ENCODE assay signal across 8 mouse cellular contexts in the genomic region with DNA sequence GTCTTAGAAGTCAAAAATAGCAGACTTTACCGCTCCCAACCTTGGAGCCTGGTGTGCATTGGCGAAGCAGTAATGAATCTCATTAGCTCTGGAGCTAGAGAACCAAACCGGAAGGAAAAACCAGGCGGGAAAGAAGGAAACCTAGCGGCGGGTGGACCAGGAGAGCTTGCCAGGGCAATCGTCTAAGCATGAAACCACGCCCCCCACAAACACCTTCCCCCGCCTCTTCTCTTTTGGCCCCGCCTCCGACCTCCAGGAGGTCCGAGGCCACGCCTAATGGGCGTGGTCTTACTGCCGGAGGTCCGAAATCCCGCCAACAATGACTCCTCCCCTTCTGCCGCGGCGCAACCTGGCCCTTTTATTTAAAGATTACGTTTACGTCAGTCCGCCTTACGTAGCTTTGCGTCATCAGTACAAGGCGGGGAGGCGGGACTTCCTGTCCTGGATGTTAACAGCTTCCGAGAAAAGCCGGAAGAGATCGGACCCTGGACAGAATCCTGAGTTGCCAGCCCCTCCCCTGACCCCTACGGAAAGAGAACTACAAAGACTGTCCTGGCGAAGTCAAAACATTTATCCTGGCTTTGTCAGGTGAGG. TPM values are rescaled to one million over a fixed set of nuclear protein-coding genes. Genes with fewer than 3 reads are reported as not detected.
A peak's percentile ranks its signal among the peaks of the same experiment; 100 is the strongest.
DNase-seq lines count a peak whose midpoint lies in the region; ATAC-seq lines count a peak whose summit lies in the region.

Gene Tmub2 (plus strand): TSS at position 431 of the 594 bp plus-strand sequence.

- ATAC-seq in intestine, embryonic 14.5 days (replicated peaks; ENCODE audit: low FRiP score, low TSS enrichment, low read depth) = peak; percentile 90

- peak within 1 kb of the TSS; percentile 52 for H3K4me2 ChIP-seq in intestine, embryonic 14.5 days (ENCODE audit: low read length)

- intact Hi-C loops in left cerebral cortex, postnatal 14 days (cut with DNase I) = no loop called here

- H3K27ac ChIP-seq in intestine, embryonic 14.5 days (ENCODE audit: low read depth) = peak within 1 kb of the TSS; percentile 68; the same call in 1 of the 2 replicates

- H3K36me3 ChIP-seq in intestine, embryonic 14.5 days (ENCODE audit: control insufficient read depth, insufficient read depth, low read length) = peaks cover 20% of the 10 kb centered on the region

- peaks cover 11% of the 10 kb centered on the region for H3K4me1 ChIP-seq in intestine, embryonic 14.5 days (replicated peaks; ENCODE audit: control insufficient read depth, insufficient read depth, low read length)

- H3K9ac ChIP-seq in intestine, embryonic 14.5 days (ENCODE audit: low read length) = peak within 1 kb of the TSS; percentile 53

- peak; percentile 89 to 90 for DNase-seq in adrenal gland, adult 18-20 months (ENCODE audit: low spot score in 2 of 2)
- DNase-seq in embryo, embryonic 11 days = peak; percentile 99
- peak; percentile 93 for DNase-seq in gastrocnemius, postnatal 25 days
- DNase-seq in intestine, embryonic 14.5 days (ENCODE audit: low spot score) = peak; percentile 94
- DNase-seq in left cerebral cortex, postnatal 14 days (ENCODE audit: low spot score in 2 of 2) = peak; percentile 97
- peak; percentile 100 for DNase-seq in mesoderm, embryonic 11.5 days (ENCODE audit: low read depth, low spot score)
- peak; percentile 96 to 97 for DNase-seq in right cerebral cortex, postnatal 36 days (ENCODE audit: low spot score in 2 of 2)
- DNase-seq in yolk sac, embryonic 10.5 days (ENCODE audit: low spot score) = peak; percentile 98

- H3K4me3 ChIP-seq in intestine, embryonic 14.5 days (ENCODE audit: low read depth, low read length) = peak within 1 kb of the TSS; percentile 71

- WGBS in intestine, embryonic 14.5 days = 1% methylated on average over 32 of the region's 32 CpGs

- H3K9me3 ChIP-seq in intestine, embryonic 14.5 days (ENCODE audit: control insufficient read depth, low read length) = no peaks in the 10 kb centered on the region

- H3K27me3 ChIP-seq in intestine, embryonic 14.5 days (replicated peaks; ENCODE audit: control insufficient read depth, insufficient read depth, low read length) = no peaks in the 10 kb centered on the region

RNA-seq across cellular contexts. Expression of gene Tmub2, which starts in this region (rescaled TPM):
- total RNA-seq in adrenal gland, adult 18-20 months (2021) = 10 to 100 TPM; 43.3 to 55.3 TPM
- total RNA-seq in gastrocnemius, postnatal 25 days (2021) = 10 to 100 TPM; 11.5 to 14.6 TPM
- 50.5 and 55.5 TPM in 2 replicates for polyA plus RNA-seq in intestine, embryonic 14.5 days (2014; fragmentation: Nextera tagmentation; extraction: Ambion mirVana)
- 10 to 100 TPM; 66.1 to 69.5 TPM for total RNA-seq in left cerebral cortex, postnatal 14 days (2021)

Comparison
In these comparisons a context has a peak if more than half of its experiments do, and no peak if none do; other contexts are left out.
1. Peak in every context shown above with its lines: DNase-seq, ATAC-seq, H3K4me3 ChIP-seq and H3K27ac ChIP-seq.